Mouse (Mus musculus): ENCODE results near the gene Litaf. TPM values are rescaled to one million over a fixed set of nuclear protein-coding genes. Genes with fewer than 3 reads are reported as not detected.

Gene Litaf
- polyA plus RNA-seq (2011; ENCODE audit: insufficient read depth, insufficient read length, low read depth, missing spikeins) = 102 and 112 TPM in 2 replicates

- TF ChIP-seq EP300 (IDR thresholded peaks at IDR 0.05; ENCODE audit: insufficient read depth, low read depth, low read length) (0 out of 2 replicates have a peak, but pooled peaks have one; percentile 10), POLR2A (IDR thresholded peaks at IDR 0.05; ENCODE audit: insufficient read depth, low read length) (no peak), CTCF (IDR thresholded peaks at IDR 0.05; ENCODE audit: low read depth, low read length) (no peak)
- no peaks in the 10 kb centered on the region for H3K27me3 ChIP-seq (ENCODE audit: control insufficient read depth, insufficient read depth, low read length, poor library complexity, severe bottlenecking)
- peak within 1 kb of the TSS; percentile 87 for H3K4me3 ChIP-seq (ENCODE audit: low read depth, low read length)
- peak within 1 kb of the TSS; percentile 87 for H3K9ac ChIP-seq (ENCODE audit: low read depth, poor library complexity, severe bottlenecking)
- H3K9me3 ChIP-seq (replicated peaks; ENCODE audit: control insufficient read depth, insufficient read depth, low read length, poor library complexity, severe bottlenecking) = no peaks in the 10 kb centered on the region
- H3K4me1 ChIP-seq (ENCODE audit: control insufficient read depth, insufficient read depth, low read length) = no peaks in the 10 kb centered on the region
- H3K27ac ChIP-seq (ENCODE audit: insufficient read depth, low read length) = no peak within 1 kb of the TSS
- no peaks in the 10 kb centered on the region for H3K36me3 ChIP-seq (ENCODE audit: control insufficient read depth, insufficient read depth, low read length, poor library complexity, severe bottlenecking)
These were observed at the start of gene Litaf for GRCm38 (mm10) chr16:11066029-11066832. Gene Litaf (minus strand): TSS chr16:11066157.

GRCm38 (mm10) chr16:11109198-11109740, 43.3 kb upstream of the Litaf start:
- Histone ChIP-seq H3K9me3 (replicated peaks; ENCODE audit: control insufficient read depth, insufficient read depth, low read length, poor library complexity, severe bottlenecking) (no peaks in the 10 kb centered on the region), H3K4me3 (ENCODE audit: low read depth, low read length) (no peak overlapping the region), H3K9ac (ENCODE audit: low read depth, poor library complexity, severe bottlenecking) (no peak overlapping the region), H3K27me3 (ENCODE audit: control insufficient read depth, insufficient read depth, low read length, poor library complexity, severe bottlenecking) (no peaks in the 10 kb centered on the region), H3K27ac (ENCODE audit: insufficient read depth, low read length) (no peak overlapping the region), H3K36me3 (ENCODE audit: control insufficient read depth, insufficient read depth, low read length, poor library complexity, severe bottlenecking) (no peaks in the 10 kb centered on the region), H3K4me1 (ENCODE audit: control insufficient read depth, insufficient read depth, low read length) (no peaks in the 10 kb centered on the region)
- TF ChIP-seq POLR2A (IDR thresholded peaks at IDR 0.05; ENCODE audit: insufficient read depth, low read length) (no peak), EP300 (IDR thresholded peaks at IDR 0.05; ENCODE audit: insufficient read depth, low read depth, low read length) (no peak)

- TF ChIP-seq POLR2A (IDR thresholded peaks at IDR 0.05; ENCODE audit: insufficient read depth, low read length) = no peak
- TF ChIP-seq EP300 (IDR thresholded peaks at IDR 0.05; ENCODE audit: insufficient read depth, low read depth, low read length) = no peak
- no peak for TF ChIP-seq CTCF (IDR thresholded peaks at IDR 0.05; ENCODE audit: low read depth, low read length)
- Histone ChIP-seq H3K9me3 (replicated peaks; ENCODE audit: control insufficient read depth, insufficient read depth, low read length, poor library complexity, severe bottlenecking) (no peaks in the 10 kb centered on the region), H3K4me1 (ENCODE audit: control insufficient read depth, insufficient read depth, low read length) (no peaks in the 10 kb centered on the region), H3K4me3 (ENCODE audit: low read depth, low read length) (no peak overlapping the region), H3K9ac (ENCODE audit: low read depth, poor library complexity, severe bottlenecking) (no peak overlapping the region), H3K27ac (ENCODE audit: insufficient read depth, low read length) (no peak overlapping the region), H3K27me3 (ENCODE audit: control insufficient read depth, insufficient read depth, low read length, poor library complexity, severe bottlenecking) (no peaks in the 10 kb centered on the region), H3K36me3 (ENCODE audit: control insufficient read depth, insufficient read depth, low read length, poor library complexity, severe bottlenecking) (no peaks in the 10 kb centered on the region)
These were observed 38.9 kb upstream of the Litaf start for GRCm38 (mm10) chr16:11104905-11105304.

GRCm38 (mm10) chr16:11097301-11097700, 31.3 kb upstream of the Litaf start:
- TF ChIP-seq EP300 (IDR thresholded peaks at IDR 0.05; ENCODE audit: insufficient read depth, low read depth, low read length) (no peak), POLR2A (IDR thresholded peaks at IDR 0.05; ENCODE audit: insufficient read depth, low read length) (no peak), CTCF (IDR thresholded peaks at IDR 0.05; ENCODE audit: low read depth, low read length) (no peak)
- H3K9me3 ChIP-seq (replicated peaks; ENCODE audit: control insufficient read depth, insufficient read depth, low read length, poor library complexity, severe bottlenecking) = no peaks in the 10 kb centered on the region
- no peak overlapping the region for H3K9ac ChIP-seq (ENCODE audit: low read depth, poor library complexity, severe bottlenecking)
- no peaks in the 10 kb centered on the region for H3K4me1 ChIP-seq (ENCODE audit: control insufficient read depth, insufficient read depth, low read length)
- no peaks in the 10 kb centered on the region for H3K27me3 ChIP-seq (ENCODE audit: control insufficient read depth, insufficient read depth, low read length, poor library complexity, severe bottlenecking)
- no peak overlapping the region for H3K4me3 ChIP-seq (ENCODE audit: low read depth, low read length)
- H3K27ac ChIP-seq (ENCODE audit: insufficient read depth, low read length) = no peak overlapping the region
- no peaks in the 10 kb centered on the region; the same call in 1 of the 2 replicates for H3K36me3 ChIP-seq (ENCODE audit: control insufficient read depth, insufficient read depth, low read length, poor library complexity, severe bottlenecking)

- TF ChIP-seq EP300 (IDR thresholded peaks at IDR 0.05; ENCODE audit: insufficient read depth, low read depth, low read length) (no peak), CTCF (IDR thresholded peaks at IDR 0.05; ENCODE audit: low read depth, low read length) (no peak)
- Histone ChIP-seq H3K27ac (ENCODE audit: insufficient read depth, low read length) (no peak overlapping the region), H3K4me3 (ENCODE audit: low read depth, low read length) (no peak overlapping the region), H3K27me3 (ENCODE audit: control insufficient read depth, insufficient read depth, low read length, poor library complexity, severe bottlenecking) (no peaks in the 10 kb centered on the region), H3K36me3 (ENCODE audit: control insufficient read depth, insufficient read depth, low read length, poor library complexity, severe bottlenecking) (peaks cover 11% of the 10 kb centered on the region; the same call in 1 of the 2 replicates), H3K9ac (ENCODE audit: low read depth, poor library complexity, severe bottlenecking) (no peak overlapping the region), H3K4me1 (ENCODE audit: control insufficient read depth, insufficient read depth, low read length) (no peaks in the 10 kb centered on the region), H3K9me3 (replicated peaks; ENCODE audit: control insufficient read depth, insufficient read depth, low read length, poor library complexity, severe bottlenecking) (no peaks in the 10 kb centered on the region)
These were observed 27.9 kb upstream of the Litaf start for GRCm38 (mm10) chr16:11093717-11094386.
